Mouse (Mus musculus) liver, embryonic 12.5 days (tissue): Measurements from ENCODE around the gene Cep295. TPM values are rescaled to one million over a fixed set of nuclear protein-coding genes. Genes with fewer than 3 reads are reported as not detected.
"Not testable (repeated sequence)": the region's sequence is repeated elsewhere in the genome, so short reads cannot be mapped to it uniquely, and the experiment has no call there.

ENCODE experiments used
- ATAC-seq: fragments of 200-750 bp; cut with Nextera tagmentation; 2 replicates; pipeline ENCODE4 v1.8.0; 2017; ENCODE audit warnings: moderate number of reproducible peaks, mild to moderate bottlenecking, moderate library complexity
- H3K27ac ChIP-seq: fragments of 300-500 bp; sonication (generic); 2 replicates; pipeline ENCODE4 v1.5.1; 2016; ENCODE audit warnings: mild to moderate bottlenecking
- H3K27me3 ChIP-seq: fragments of 300-500 bp; sonication (generic); replicated peaks from 2 replicates; pipeline ENCODE4 v1.6.1; 2016; ENCODE audit warnings: mild to moderate bottlenecking, moderate library complexity
- H3K36me3 ChIP-seq: fragments of 300-500 bp; sonication (generic); 2 replicates; pipeline ENCODE4 v1.6.1; 2016; ENCODE audit warnings: mild to moderate bottlenecking, moderate library complexity
- H3K4me1 ChIP-seq: fragments of 300-500 bp; sonication (generic); 2 replicates; pipeline ENCODE4 v1.6.1; 2016
- H3K4me2 ChIP-seq: fragments of 300-500 bp; sonication (generic); 2 replicates; pipeline ENCODE4 v1.6.1; 2016; ENCODE audit warnings: mild to moderate bottlenecking, moderate library complexity
- H3K4me3 ChIP-seq: fragments of 300-500 bp; sonication (generic); 2 replicates; pipeline ENCODE4 v1.5.1; 2016; ENCODE audit warnings: mild to moderate bottlenecking, moderate library complexity
- H3K9ac ChIP-seq: fragments of 300-500 bp; sonication (generic); 2 replicates; pipeline ENCODE4 v1.6.1; 2016; ENCODE audit warnings: mild to moderate bottlenecking, moderate library complexity
- H3K9me3 ChIP-seq: fragments of 300-500 bp; sonication (generic); replicated peaks from 2 replicates; pipeline ENCODE4 v1.6.1; 2016; ENCODE audit warnings: mild to moderate bottlenecking, moderate library complexity
- WGBS: fragments of 180-500 bp; shearing (Covaris S2); methylation state at CpG from one replicate; pipeline ENCODE4 v1.1.7; 2016; ENCODE audit not compliant: insufficient replicate concordance; 5-methylcytosine and 5-hydroxymethylcytosine counted together
- polyA plus RNA-seq: library from polyadenylated mRNA; unstranded; fragments of >200 nt; fragmentation: Nextera tagmentation; extraction: Ambion mirVana; gene quantifications from 2 replicates; pipeline ENCODE4 v1.2.1, GENCODE M21; 2016

The Cep295 gene
- polyA plus RNA-seq, 1 experiment from 2014 or later: 14.2 TPM

DNA sequence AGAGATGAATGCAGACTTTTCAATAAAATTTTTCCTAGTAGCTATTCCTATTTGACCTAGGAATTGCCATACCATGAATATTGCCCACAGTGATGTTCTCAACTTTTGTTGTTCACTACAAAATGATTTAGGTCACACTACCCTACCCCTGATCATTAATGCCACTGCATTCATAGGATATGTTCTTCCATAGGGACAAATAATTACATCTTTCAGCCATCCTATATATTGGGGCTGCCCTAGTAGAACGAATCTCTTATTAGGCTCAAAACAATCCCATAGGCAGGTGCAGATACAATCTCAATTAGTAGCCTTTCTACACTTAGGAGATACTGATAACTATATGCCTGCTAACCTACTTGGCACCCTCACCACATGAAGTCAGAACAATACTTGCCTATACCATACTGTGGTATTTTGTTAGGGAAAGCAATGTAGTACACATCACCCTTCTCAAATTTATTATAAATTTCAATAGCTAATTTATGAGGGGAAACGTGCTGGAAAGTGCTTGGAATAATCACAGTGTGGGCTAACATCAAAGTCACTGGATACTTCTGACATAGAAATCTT is 39.3 kb downstream of the Cep295 start:
- Histone ChIP-seq H3K27ac (no peak overlapping the region), H3K9me3 (no peaks in the 10 kb centered on the region), H3K4me1 (no peaks in the 10 kb centered on the region), H3K36me3 (peaks cover 90% of the 10 kb centered on the region), H3K27me3 (no peaks in the 10 kb centered on the region), H3K9ac (no peak overlapping the region), H3K4me3 (no peak overlapping the region), H3K4me2 (no peak overlapping the region)
- 70% methylated on average over 2 of the region's 2 CpGs for WGBS
- ATAC-seq: no peak

DNA sequence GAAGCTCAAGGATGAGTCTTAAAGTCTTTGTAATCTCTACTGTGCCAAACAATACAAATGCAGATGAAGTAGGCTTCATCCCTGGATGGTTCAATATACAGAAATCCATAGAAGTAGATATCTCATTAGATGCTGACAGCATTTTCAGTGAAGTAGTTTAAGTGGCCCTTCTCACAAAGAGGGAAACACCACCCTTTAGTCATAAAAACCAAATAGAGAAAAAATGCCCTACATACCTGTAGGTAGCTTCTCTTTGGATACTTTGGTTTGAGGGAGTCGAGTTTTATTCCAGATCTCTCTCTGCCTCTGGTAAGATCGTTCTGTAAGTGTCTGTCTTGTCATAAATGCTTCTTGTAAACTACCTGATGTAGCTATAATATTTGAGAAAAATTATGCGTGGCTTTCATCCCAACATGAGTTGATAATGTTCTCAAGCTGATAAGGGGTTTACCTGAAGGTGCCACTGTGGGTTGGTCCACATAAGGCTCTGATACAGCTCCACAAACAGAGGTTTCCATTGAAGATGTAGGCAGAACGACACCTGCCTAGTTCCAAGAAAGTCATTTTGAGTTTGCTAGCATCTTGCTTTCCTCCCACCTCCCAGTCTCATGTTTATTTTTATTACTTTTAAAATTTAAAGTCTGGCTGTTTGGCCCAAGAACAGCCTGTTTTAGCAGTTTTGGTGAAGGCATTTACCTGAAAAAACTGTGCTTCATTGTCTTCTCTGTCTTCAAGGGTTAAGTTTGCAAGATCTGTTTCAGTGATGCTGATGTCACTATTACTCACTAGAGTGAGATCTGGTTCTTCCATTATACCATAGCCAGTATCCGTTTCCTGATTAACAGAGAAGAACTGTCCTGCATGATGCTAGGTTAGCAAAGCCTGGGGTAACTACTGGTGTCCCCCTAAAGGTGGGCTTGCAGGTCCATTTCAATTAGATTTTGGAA is 40.1 kb downstream of the Cep295 start:
- 36% methylated on average over 5 of the region's 5 CpGs for WGBS
- H3K27ac ChIP-seq: no peak overlapping the region
- H3K4me1 ChIP-seq: no peaks in the 10 kb centered on the region
- H3K27me3 ChIP-seq: no peaks in the 10 kb centered on the region
- no peak overlapping the region for H3K4me3 ChIP-seq
- H3K9me3 ChIP-seq: no peaks in the 10 kb centered on the region
- H3K36me3 ChIP-seq: peaks cover 90% of the 10 kb centered on the region
- no peak overlapping the region for H3K4me2 ChIP-seq
- no peak overlapping the region for H3K9ac ChIP-seq
- ATAC-seq: no peak

DNA sequence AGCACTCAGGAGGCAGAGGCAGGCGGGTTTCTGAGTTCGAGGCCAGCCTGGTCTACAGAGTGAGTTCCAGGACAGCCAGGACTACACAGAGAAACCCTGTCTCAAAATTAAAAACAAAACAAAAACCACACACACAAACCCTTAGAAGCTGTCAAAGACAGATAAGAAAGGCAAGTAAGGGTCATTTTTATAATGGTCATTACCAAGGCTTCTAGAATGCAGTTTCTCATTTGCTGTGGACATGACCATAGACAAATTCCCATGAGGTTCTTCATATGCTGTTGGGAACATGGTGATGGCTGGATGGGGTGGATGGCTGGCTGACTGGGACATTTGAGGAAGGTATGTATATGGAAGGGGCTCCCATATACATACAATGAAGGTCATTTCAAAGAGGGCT is 41.3 kb downstream of the Cep295 start:
- not testable (repeated sequence) for H3K9ac ChIP-seq, H3K4me2 ChIP-seq, H3K9me3 ChIP-seq, H3K4me1 ChIP-seq, H3K27me3 ChIP-seq, H3K4me3 ChIP-seq, H3K27ac ChIP-seq
- peaks cover 90% of the 10 kb centered on the region for H3K36me3 ChIP-seq
- WGBS: 73% methylated on average over 2 of the region's 2 CpGs
- peak; percentile 44; the same call in 1 of the 2 replicates for ATAC-seq

DNA sequence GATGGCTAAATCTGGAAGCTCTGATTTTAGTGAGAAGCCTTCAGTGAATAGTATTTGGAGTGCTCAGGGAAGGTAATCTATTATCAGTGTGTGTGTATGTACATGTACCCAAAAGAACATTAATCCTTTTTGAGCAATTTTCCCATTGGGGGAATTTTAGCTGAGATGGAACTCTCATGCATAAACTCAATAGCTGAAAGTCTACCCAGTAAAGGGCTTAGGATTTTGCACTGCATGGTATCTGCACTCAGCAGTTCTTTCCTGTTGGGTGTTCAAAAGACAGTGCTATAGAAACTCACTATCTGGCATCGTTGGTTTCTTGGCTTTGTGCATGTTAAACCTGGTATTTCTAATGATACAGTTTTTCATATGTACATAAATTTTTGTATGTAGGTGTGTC is 43.0 kb downstream of the Cep295 start:
- WGBS: 88% methylated on average over 1 of the region's 1 CpGs
- peaks cover 92% of the 10 kb centered on the region for H3K36me3 ChIP-seq

DNA sequence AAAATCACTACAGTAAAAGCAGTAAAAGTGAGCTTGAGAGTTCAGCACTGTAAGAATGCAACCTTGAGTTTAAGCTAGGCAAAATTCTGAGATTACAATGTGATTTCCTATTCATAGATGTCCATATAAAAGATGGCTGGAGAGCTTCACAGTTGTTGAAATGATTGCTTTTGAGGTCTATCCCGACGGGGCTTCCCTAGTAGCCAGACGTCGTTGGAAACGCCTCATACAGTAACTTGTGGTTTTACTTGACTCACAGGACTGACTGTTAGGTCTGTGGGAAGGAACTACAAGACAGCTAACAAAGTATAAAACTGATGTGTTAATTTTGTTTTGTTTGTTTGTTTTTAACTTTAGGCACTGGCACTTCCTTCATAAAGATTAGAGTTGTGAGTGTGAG is 44.0 kb downstream of the Cep295 start:
- H3K27ac ChIP-seq: no peak overlapping the region
- H3K4me1 ChIP-seq: peaks cover 29% of the 10 kb centered on the region
- H3K4me3 ChIP-seq: no peak overlapping the region
- H3K4me2 ChIP-seq: no peak overlapping the region
- no peaks in the 10 kb centered on the region for H3K27me3 ChIP-seq
- no peak overlapping the region for H3K9ac ChIP-seq
- no peaks in the 10 kb centered on the region for H3K9me3 ChIP-seq
- ATAC-seq: no peak
- WGBS: 73% methylated on average over 5 of the region's 5 CpGs
- H3K36me3 ChIP-seq: peaks cover 100% of the 10 kb centered on the region

More for the DNA sequence above, 43.0 kb downstream of the Cep295 start:
- H3K9me3 ChIP-seq: no peaks in the 10 kb centered on the region
- ATAC-seq: no peak
- H3K27me3 ChIP-seq: no peaks in the 10 kb centered on the region
- peaks cover 20% of the 10 kb centered on the region for H3K4me1 ChIP-seq
- no peak overlapping the region for H3K9ac ChIP-seq
- H3K4me3 ChIP-seq: no peak overlapping the region
- H3K4me2 ChIP-seq: no peak overlapping the region
- H3K27ac ChIP-seq: no peak overlapping the region

DNA sequence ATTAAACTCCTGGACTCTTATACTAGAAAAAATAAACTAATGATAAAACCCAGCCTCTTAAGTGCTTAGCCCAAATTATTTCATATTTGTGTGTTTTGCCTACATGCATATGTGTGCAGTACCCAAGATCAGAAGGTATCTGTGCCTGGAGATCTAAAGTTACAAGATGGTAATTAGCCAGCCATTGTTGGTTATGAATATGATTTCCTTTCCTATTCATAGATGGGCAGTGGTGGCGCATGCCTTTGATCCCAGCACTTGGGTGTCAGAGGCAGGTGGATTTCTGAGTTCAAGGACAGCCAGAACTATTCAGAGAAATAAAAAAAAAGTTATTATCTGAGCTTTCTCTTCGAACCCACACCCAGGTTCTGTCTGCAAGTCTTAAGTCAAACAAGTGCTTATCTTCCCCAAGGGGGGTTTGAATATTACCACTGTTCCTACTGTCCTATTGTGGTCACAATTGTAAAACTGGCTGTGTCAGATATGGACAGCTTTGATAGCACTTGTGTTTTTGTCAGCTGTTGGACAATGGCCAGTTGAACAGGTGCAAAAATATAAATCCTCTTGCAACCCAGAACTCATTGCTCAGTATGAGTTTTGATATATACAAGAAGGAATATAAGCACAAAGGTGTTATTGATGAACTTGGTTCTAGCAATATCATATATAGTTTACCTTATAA is 45.4 kb downstream of the Cep295 start:
- 62% methylated on average over 2 of the region's 2 CpGs for WGBS
- H3K36me3 ChIP-seq: peaks cover 100% of the 10 kb centered on the region
- no peak overlapping the region for H3K4me2 ChIP-seq
- peaks cover 43% of the 10 kb centered on the region for H3K4me1 ChIP-seq
- H3K4me3 ChIP-seq: no peak overlapping the region
- peak; percentile 6; the same call in 1 of the 2 replicates for ATAC-seq
- no peak overlapping the region for H3K9ac ChIP-seq
- H3K27me3 ChIP-seq: no peaks in the 10 kb centered on the region
- H3K9me3 ChIP-seq: no peaks in the 10 kb centered on the region
- H3K27ac ChIP-seq: no peak overlapping the region

DNA sequence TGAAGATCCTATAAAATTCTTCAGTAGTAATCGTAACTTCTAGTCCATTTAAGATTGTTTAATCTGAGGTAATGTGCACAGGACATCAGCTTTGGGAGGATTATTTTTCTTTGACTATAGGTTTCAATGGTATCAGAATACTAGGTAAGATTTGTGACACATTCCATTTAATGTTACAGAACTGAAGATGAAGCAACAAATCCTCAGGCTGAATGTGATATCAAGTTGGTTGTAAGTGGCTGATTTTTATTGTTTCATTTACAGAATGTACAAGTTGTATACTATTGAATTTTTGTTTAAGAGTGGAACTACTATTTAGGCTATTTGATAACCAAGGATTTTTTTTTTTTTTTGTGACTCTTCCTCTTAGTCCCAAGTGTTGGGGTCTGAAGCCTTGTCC is 47.4 kb downstream of the Cep295 start:
- H3K4me2 ChIP-seq: 0 out of 2 replicates have a peak overlapping the region, but pooled peaks have one; percentile 88
- ATAC-seq: no peak
- H3K4me3 ChIP-seq: no peak overlapping the region
- H3K27ac ChIP-seq: no peak overlapping the region
- H3K9me3 ChIP-seq: no peaks in the 10 kb centered on the region
- no peak overlapping the region for H3K9ac ChIP-seq
- H3K36me3 ChIP-seq: peaks cover 83% of the 10 kb centered on the region
- no peaks in the 10 kb centered on the region for H3K27me3 ChIP-seq
- H3K4me1 ChIP-seq: peaks cover 56% of the 10 kb centered on the region
- whole genome bisulfite sequencing: 79% methylated on average over 1 of the region's 1 CpGs

DNA sequence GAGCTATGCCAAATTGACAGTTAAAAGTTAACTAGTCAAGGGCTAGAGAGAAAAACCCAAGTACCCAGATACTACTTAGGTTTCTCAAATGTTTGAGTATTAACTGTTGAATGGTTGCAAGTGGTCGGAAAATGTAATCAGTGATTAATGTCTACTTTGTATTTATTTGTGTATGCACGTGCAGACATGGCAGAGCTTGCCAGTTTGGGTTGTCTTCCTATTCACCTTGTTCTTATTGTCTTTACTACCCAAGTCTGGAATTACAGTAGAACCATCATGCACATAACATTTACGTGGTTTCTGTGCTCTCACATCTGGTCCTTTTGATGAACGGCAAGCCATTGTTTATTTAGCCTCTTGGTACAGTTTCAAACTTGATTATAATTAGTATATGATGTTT is 48.2 kb downstream of the Cep295 start:
- Histone ChIP-seq H3K36me3 (peaks cover 76% of the 10 kb centered on the region), H3K4me1 (peaks cover 61% of the 10 kb centered on the region), H3K9me3 (no peaks in the 10 kb centered on the region), H3K9ac (no peak overlapping the region), H3K4me2 (peak overlapping the region; percentile 88), H3K27ac (no peak overlapping the region), H3K4me3 (peak overlapping the region; percentile 84), H3K27me3 (no peaks in the 10 kb centered on the region)
- no peak for ATAC-seq
- WGBS: 64% methylated on average over 4 of the region's 4 CpGs

DNA sequence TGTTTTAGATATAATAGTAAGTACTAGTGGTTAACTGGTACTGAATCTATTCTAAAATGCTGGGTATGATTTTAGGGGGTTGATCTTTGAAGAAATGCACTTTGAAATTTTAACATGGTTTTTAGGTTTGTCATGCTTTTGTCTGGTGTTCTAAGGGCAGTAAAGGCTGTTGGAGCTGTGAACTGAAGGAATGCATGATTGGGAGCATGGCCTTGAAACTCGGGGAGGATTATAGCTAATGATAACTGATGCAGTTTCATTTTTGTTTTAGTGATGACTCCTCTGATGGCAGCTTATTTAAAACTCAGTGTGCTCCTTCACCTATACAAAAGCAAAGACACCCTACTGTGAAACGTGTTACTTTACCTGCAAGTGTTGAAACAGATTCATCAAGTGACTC is 49.3 kb downstream of the Cep295 start:
- WGBS: 27% methylated on average over 2 of the region's 2 CpGs
- Histone ChIP-seq H3K36me3 (peaks cover 64% of the 10 kb centered on the region), H3K27ac (no peak overlapping the region), H3K4me1 (peaks cover 61% of the 10 kb centered on the region), H3K4me3 (peak overlapping the region; percentile 84), H3K9me3 (no peaks in the 10 kb centered on the region), H3K4me2 (peak overlapping the region; percentile 88), H3K9ac (no peak overlapping the region; the same call in 1 of the 2 replicates), H3K27me3 (no peaks in the 10 kb centered on the region)
- no peak for ATAC-seq

DNA sequence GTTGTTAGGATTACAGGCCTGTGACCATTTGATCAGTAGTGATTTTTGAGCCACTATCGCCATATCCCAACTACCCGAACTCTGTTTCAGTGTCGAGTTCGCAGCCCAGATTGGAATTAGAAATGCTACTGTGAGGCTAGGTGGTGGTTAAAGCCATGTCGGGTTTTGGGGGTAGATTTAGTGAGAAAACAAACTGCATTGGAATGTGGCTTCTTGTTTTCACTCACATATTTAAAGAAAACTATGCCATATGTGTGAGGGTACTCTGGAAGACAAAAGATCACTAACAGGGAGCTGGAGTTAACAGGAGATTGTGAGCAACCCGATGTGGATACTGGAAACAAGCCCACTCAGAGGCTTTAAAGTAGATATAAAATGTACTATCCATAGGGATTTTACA is 50.3 kb downstream of the Cep295 start:
- H3K27ac ChIP-seq: peak overlapping the region; percentile 93
- peak overlapping the region; percentile 95 for H3K9ac ChIP-seq
- H3K4me3 ChIP-seq: peak overlapping the region; percentile 84
- 6% methylated on average over 6 of the region's 6 CpGs for WGBS
- peaks cover 61% of the 10 kb centered on the region for H3K4me1 ChIP-seq
- ATAC-seq: no peak
- H3K36me3 ChIP-seq: peaks cover 54% of the 10 kb centered on the region
- peak overlapping the region; percentile 88 for H3K4me2 ChIP-seq
- H3K27me3 ChIP-seq: no peaks in the 10 kb centered on the region
- H3K9me3 ChIP-seq: no peaks in the 10 kb centered on the region

DNA sequence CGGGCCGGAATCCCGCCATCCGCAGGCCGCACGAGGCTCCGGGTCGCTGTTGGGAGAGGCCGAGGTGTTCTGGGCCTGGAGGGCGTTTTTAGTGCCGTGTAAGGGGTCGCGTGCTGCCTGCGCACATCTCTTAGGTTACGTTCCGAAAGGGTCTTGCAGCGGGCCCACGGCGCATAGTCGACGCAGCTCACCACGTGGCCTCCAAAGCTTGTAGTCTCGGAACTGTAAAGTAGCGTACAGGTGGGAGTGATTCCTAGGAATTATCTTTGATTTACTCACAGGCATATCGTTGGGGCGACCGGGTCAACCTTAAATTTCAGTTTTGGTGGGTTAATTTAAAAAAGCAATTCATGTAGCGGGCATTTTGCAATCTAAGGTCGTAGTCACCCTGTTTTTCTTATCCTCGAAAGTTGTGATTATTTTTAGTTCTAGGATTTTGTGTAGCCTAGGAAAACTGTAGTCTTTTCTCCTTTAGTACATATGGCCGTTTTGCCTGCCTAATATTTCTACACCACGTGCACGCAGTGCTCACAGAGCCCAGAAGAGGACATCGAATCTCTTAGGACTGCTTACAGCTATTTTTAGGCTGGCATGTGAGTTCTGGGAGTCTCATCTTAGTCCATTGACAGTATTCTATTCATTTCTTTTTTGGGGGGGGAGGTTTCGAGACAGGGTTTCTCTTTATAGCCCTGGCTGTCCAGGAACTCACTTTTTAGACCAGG is 51.0 kb downstream of the Cep295 start, which contains the start of gene 4931406C07Rik:
4931406C07Rik (minus strand) TSS at position 51 of the 722 bp plus-strand sequence.
- no peaks in the 10 kb centered on the region for H3K9me3 ChIP-seq
- peaks cover 55% of the 10 kb centered on the region for H3K4me1 ChIP-seq
- H3K9ac ChIP-seq: peak within 1 kb of the TSS; percentile 95
- under 1% methylated on average over 35 of the region's 35 CpGs for WGBS
- H3K4me2 ChIP-seq: peak within 1 kb of the TSS; percentile 88
- peaks cover 47% of the 10 kb centered on the region for H3K36me3 ChIP-seq
- peak within 1 kb of the TSS; percentile 84 for H3K4me3 ChIP-seq
- no peak for ATAC-seq
- no peaks in the 10 kb centered on the region for H3K27me3 ChIP-seq
- peak within 1 kb of the TSS; percentile 93 for H3K27ac ChIP-seq
